Mouse (Mus musculus) forelimb bud, embryonic 11.5 days (tissue): ENCODE data around the gene Baat.
A peak's percentile ranks its signal among the peaks of the same experiment; 100 is the strongest.
"Not testable (repeated sequence)": the region's sequence is repeated elsewhere in the genome, so short reads cannot be mapped to it uniquely, and the experiment has no call there.

ENCODE experiments used
- DNase-seq: peaks from one replicate; pipeline ENCODE4 v3.0.0-alpha.2; 2012; ENCODE audit warnings: low read depth, low spot score

The Baat gene

DNA sequence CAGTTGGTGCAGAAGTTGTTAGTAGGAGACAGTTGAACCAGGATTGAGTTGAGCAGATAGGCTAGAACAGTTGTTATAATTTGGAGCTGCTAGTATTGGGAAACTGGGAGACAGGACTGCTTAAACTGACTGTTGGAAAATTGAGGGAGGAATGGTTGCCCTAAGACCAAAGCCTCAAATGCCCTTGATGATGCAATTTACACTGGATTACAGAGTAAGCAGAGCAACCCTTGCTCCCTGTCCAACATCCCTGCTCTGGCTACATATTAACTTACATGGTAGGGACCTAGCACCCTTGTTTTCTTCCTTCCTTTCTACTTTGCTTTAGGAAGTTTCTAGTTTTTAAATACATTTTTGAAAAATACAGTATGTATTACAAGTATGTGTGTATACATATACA lies 20.9 kb downstream of the Baat start:
- no peak for DNase-seq

DNA sequence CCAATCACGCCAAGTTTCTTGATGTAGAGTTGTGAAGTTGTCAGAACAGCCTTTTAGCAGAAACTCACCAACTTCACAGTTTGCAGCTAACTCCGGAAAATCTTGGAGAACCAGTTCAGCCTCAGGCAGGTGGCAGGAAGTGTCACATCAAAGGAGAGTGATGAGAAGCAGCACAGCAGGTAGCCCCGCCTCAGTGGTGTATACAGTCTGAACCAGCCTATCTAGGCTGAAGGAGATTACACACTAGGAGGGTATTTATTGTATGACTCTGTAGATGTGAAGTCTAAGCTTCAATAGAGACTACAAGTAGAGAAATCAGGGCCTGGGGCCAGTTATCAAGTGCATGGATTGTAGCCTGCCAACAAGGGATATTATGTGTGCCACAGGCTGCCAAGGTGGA lies 25.5 kb downstream of the Baat start:
- DNase-seq: peak; percentile 10

DNA sequence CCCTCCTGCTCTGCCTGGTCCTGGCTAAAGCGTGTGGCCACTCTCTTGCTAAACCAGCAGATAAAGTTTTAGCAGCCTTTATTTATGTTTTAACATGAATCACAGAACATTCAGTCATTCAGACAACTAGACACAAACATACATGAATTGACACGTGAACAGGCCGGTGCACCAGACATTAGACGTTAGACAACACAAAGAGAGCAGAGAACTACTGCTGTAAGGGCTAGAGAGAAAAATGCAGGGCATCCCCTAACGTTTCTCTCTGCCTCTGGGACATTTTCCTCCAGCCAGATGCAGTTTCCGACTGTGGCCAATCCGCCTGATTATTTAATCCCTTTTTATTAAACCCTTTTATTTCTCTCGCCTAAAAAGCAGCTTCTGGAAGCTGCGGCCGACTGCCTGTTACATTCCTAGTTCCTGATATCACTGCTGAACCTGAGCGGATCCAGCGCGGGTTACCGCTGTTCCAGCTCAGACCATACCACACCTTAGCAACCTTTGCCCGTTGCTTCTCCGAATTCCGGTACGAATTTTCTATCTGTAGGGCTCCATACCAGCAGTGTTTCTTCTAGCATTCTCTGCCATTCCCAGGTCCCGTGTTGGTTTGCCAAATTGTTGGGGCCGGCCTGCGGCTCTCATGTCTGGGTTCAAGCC lies 26.1 kb downstream of the Baat start:
- peak; percentile 10 for DNase-seq

DNA sequence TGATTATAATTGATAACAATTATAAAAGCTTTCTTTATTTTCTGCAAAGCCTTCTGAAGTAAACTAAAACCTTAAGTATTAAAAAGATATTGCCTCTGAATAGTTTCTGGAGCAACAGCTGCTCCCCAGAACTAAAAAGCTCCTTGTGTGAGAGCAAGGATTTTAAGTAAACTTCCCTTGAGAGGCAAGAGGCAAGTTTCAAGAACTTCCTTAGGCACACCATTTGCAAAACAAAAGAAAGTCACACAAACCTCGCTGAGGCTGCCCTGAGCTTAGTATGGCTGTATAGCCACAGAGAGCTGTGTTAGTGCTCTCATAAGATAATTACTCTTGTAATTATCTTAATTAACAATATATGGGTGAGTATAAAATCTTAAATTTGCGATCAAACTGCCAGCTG lies 27.3 kb downstream of the Baat start:
- DNase-seq: not testable (repeated sequence)

DNA sequence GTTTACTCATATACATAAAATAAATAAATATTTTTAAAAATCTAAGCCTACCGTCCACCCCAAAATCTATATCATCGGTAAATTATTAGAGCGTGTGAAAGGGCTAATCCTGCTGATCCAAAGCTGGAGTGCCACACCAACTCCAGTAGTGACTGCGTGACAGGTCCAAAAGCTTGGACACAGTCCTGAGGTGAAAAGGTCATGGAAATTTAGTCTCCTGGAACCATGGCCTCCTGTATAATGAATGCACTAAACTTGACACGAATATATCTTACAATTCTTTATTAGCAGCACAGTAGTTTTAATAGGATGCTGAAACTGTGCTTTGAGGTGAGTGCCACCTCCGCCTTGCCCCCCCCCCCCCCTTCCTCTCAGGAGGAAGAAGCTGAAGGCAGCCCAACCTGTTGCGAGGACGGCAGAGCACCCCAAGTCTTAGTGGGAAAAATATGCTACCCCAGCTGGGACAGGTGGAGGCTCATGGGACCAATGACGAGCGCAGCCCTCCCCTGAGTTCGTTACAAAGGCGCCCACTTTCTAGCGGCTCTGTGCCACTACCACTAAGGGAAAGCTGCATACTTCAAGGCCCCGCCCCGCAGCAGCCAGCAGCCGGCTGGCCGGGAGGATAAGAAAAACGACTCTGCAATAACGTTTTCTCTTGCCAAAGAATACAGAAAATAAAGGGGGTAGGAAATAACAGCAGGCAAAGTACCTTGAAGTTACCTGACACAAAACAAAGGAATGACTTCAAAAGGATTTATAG lies 28.1 kb downstream of the Baat start:
- DNase-seq: peak; percentile 35

DNA sequence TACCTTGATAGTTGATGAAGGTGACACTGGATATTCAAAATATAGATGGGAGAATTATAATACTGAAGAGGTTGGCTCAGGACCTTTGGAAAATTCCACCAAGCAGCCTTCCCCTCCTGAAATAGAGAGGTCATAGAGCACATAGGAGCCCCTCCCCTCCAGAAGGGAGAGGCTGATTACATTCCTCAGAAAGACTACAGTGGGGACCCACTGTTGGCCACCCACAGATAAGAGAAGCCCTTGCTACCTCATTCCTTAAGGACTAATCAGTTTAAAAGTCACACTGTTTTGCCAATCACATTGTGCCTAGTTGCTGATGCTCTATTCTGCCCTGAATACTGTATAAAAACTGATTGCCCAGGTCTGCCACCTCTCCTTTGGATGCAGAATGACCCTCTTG lies 31.8 kb downstream of the Baat start:
- no peak for DNase-seq

DNA sequence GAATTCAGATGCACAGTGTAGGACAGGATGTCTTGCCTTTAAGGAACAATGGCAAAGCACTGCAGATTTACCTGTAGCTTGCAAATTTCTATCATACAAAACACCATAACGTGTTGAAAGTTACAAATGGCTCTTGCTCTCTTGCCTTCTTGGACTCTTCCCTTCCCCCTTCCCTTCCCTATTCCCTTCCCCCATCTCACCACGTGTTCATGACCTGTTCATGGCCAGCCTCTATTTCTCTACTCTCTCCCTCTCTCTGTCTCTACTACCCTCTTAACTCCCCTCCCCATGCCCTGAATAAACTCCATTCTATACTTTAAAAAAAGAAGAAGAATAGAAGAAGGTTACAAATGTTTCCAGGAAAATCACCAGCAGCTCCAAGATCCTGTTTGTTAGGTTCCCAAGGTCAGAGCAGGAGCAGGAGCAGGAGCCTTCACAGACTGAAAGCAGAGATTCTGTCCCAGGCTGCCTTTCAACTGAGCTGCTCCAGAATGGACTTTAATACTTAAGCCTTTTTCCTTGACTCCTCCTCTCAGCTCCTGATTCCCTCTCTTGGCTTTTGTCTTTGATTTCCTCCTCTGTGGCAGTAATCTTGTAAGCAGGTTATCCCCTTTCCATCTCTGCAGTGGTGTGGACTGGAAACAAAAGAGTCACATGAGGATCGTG lies 32.8 kb downstream of the Baat start, which contains the start of gene Acnat1:
Acnat1 (minus strand) TSS at position 478 of the 666 bp plus-strand sequence.
- no peak for DNase-seq

DNA sequence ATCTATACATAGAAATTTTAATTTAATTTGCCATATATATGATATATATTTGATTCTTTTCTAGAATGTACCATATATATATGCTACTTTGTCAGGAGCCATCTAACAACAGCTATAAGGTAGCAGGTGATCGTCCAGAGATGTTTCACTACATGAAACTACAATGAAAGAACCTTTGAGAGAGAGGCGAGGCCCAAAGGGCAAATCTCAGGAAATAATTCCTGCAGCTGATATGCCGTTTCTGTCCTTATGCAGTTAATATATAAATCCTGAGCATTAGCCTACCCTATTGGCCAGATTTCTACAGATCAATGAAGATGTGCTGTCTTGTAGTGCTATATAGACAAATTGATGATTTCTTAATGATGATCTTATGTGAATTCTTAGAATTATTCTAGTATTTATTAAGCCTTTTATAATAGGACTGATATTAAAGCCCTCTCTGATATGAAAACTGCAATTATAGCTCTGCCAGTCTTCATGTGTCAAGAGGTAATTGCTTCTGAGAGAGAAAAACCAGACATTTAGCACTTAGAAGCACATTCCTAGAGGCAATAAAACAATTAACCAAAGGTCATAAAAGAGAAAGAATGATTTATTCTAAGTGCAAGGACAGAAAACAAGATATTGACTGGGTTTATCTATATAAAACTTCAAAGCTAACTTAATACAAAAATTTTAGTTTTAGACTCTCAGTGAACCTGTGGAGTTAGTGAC lies 36.8 kb downstream of the Baat start:
- no peak for DNase-seq

DNA sequence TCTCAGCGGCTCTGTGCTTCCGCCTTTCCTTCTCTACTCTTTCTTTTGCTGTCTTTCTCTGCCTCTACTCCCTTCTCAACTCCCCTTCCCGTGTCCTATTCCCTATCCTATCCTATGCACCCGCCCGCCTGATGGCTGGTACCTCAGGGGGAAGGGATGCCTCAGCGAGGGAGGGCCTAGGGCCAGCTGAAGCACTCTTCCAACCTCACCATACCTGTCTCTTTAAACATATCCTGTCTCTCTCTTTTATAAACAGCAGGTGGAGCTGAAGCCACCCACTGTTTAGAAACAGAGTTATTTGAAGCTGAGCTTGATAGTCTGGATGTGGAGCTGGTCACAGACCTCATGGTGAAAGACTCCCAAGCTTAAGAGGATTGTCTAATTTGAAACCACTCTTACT lies 39.0 kb downstream of the Baat start:
- no peak for DNase-seq

DNA sequence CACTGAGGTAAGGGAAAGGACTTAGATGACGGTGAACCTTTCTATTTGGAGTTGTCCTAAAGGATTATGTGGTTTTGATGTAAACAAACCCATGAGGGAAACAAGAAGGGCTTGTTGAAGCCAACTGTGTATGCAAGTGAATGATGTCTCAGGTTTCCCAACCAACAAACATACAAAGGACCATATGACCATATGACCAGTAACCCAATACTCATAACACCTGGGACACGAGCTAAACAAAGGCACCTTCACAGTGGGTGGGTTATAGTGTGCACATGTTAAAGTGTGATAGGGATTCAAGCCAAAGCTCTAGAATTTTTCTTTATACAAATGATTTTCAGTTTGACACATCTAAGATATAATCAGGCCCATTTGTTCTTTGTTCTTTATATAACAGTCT lies 50.2 kb downstream of the Baat start:
- peak; percentile 14 for DNase-seq

DNA sequence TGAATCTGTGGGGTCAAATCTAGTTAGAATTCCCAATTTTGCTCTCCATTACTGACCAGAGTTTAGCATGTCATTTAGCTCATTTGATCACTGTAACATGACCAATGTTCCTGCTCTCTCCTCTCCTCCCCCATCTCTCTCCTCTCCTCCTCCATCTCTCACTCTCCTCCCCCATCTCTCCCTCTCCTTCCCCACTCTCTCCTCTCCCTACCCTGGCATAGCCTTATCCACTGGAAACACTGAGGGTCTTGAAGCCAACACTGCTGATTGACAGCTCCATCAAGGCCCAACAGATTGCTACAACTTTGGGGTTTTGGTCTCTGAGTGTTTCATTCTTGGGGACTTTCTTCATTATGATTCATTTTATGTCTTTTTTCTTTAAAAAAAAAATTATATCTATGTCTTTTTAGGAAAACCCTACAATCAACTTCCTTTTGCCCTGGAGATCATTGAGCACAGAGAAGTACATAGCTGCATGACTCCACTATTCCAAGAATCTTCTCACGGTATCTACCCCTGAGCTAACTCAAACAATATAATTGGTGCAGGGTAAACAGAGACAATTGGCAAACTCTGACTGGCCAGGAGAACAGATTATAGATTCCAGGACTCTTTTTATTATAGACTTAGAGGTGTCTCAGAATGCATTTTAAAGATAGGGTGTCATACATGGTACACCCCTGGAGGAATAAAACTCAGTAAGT lies 54.4 kb downstream of the Baat start:
- no peak for DNase-seq

DNA sequence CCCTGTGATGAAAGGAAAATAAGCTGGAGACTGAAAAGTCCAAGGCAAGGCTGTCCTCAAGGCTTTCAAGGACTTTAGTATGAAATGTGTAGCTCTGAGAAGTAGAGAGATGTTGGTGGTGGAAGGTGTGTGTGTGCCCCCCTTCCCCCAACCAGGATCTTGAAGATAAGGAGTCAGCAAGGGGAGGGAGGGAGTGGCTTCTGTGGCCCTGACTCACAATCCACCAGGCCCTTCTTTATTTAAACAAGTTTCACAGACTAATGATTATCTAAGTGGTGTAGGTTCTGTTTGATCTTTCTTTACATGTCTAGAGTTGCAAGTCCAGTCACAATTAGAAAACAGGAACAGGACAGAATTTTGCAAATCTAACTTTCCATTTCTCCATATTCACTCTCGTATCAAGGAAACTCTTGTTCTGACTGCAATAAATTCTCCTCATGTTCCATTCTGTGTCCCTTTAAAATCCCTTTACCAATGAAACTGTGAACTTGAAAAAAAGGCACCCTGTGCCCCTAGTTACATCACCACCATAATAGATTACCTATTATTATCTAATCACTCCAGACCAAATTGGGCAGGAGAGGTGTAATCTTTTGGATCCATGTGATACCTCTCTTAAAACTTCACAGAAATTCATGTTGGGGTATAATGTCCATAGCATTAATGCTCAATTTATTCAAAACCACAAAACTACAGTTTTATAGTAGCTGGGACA lies 55.1 kb downstream of the Baat start:
- not testable (repeated sequence) for DNase-seq
